Mouse (Mus musculus): ENCODE results near the gene Triap1. TPM values are rescaled to one million over a fixed set of nuclear protein-coding genes. Genes with fewer than 3 reads are reported as not detected.

Gene Triap1
- total and polyA plus RNA-seq, 3 experiments = 31.8 to 38.2 (median 33.7) TPM

- TF ChIP-seq E2F4 (IDR thresholded peaks at IDR 0.05; ENCODE audit: insufficient replicate concordance, low read depth, low read length) (no peak), ZKSCAN1 (IDR thresholded peaks at IDR 0.05; ENCODE audit: borderline replicate concordance, low read depth, low read length) (no peak), CHD2 (IDR thresholded peaks at IDR 0.05; ENCODE audit: low read length) (no peak), RCOR1 (conservative IDR thresholded peaks at IDR 0.05; ENCODE audit: low read depth, low read length) (no peak), JUND (conservative IDR thresholded peaks at IDR 0.05; ENCODE audit: low read depth, low read length) (no peak), USF1 (IDR thresholded peaks at IDR 0.05; ENCODE audit: low read depth, low read length) (no peak), EP300 (IDR thresholded peaks at IDR 0.05; ENCODE audit: low read length) (no peak), UBTF (IDR thresholded peaks at IDR 0.05; ENCODE audit: low read depth, low read length) (no peak), IRF4 (IDR thresholded peaks at IDR 0.05; ENCODE audit: low read depth, low read length) (no peak), GABPA (IDR thresholded peaks at IDR 0.05; ENCODE audit: insufficient replicate concordance, low read depth, low read length) (no peak), POLR2A (IDR thresholded peaks at IDR 0.05; ENCODE audit: low read depth, low read length) (no peak), JUN (IDR thresholded peaks at IDR 0.05; ENCODE audit: insufficient read depth, low read depth, low read length) (no peak), KAT2A (IDR thresholded peaks at IDR 0.05; ENCODE audit: insufficient replicate concordance, low read length) (no peak), ZNF384 (IDR thresholded peaks at IDR 0.05; ENCODE audit: low read depth, low read length) (no peak), ETS1 (conservative IDR thresholded peaks at IDR 0.05; ENCODE audit: low read depth, low read length) (no peak), BHLHE40 (IDR thresholded peaks at IDR 0.05; ENCODE audit: low read depth, low read length) (no peak)
Observed at GRCm38 (mm10) chr5:115355070-115355469, 14.0 kb downstream of the Triap1 start.

GRCm38 (mm10) chr5:115358872-115359271 lies 17.8 kb downstream of the Triap1 start:
- dilution Hi-C loops (cut with MboI; ENCODE audit: extremely low pct_ligation_motif_present, extremely low pct_unique_long_range_greater_than_20kb, low sequenced_read_pairs) = no loop called here
- Histone ChIP-seq H3K9ac (ENCODE audit: insufficient read depth, low read depth) (peak overlapping the region; percentile 88), H3K4me1 (ENCODE audit: control insufficient read depth in 1 of 2, insufficient read depth in 2 of 2) (peaks cover 8 to 12% of the 10 kb centered on the region in 2 experiments), H3K27ac (ENCODE audit: insufficient read depth, low read depth) (no peak overlapping the region), H3K9me3 (replicated peaks; ENCODE audit: low read length) (no peaks in the 10 kb centered on the region), H3K4me2 (ENCODE audit: insufficient read depth, low read depth, poor library complexity, severe bottlenecking) (peak overlapping the region; percentile 97), H3K4me3 (replicated peaks in 1 of 3; ENCODE audit: low read depth in 2 of 3, low read length in 2 of 3, poor library complexity in 1 of 3) (peak overlapping the region; percentile 68 to 76 (median 74)), H3K36me3 (replicated peaks in 1 of 2; ENCODE audit: control insufficient read depth in 1 of 2, insufficient read depth in 1 of 2, low read length in 1 of 2) (peaks cover 2 to 16% of the 10 kb centered on the region in 2 experiments), H3K27me3 (replicated peaks) (no peaks in the 10 kb centered on the region), H3K79me2 (replicated peaks; ENCODE audit: control insufficient read depth, extremely low read depth, insufficient read depth, poor library complexity, severe bottlenecking) (peaks cover 10% of the 10 kb centered on the region)
- in situ Hi-C loops (cut with MboI; ENCODE audit: low pct_ligation_motif_present, low pct_unique_long_range_greater_than_20kb, low sequenced_read_pairs) = no loop called here
- DNase-seq (ENCODE audit: extremely low read depth) = peak; percentile 83
- peak; percentile 85 for TF ChIP-seq RAD21 (IDR thresholded peaks at IDR 0.05; ENCODE audit: low read depth, low read length)
- TF ChIP-seq ZMIZ1 (IDR thresholded peaks at IDR 0.05; ENCODE audit: low read depth, low read length) = no peak
- TF ChIP-seq HCFC1 (IDR thresholded peaks at IDR 0.05; ENCODE audit: low read depth, low read length) = no peak
- TF ChIP-seq SIN3A (IDR thresholded peaks at IDR 0.05; ENCODE audit: low read length) = peak; percentile 76
- TF ChIP-seq ZKSCAN1 (IDR thresholded peaks at IDR 0.05; ENCODE audit: borderline replicate concordance, low read depth, low read length) = no peak
- TF ChIP-seq MXI1 (IDR thresholded peaks at IDR 0.05; ENCODE audit: low read depth, low read length) = peak; percentile 80; the same call in 1 of the 2 replicates
- no peak for TF ChIP-seq UBTF (IDR thresholded peaks at IDR 0.05; ENCODE audit: low read depth, low read length)
- 0 out of 2 replicates have a peak, but pooled peaks have one; percentile 26 for TF ChIP-seq TBP (conservative IDR thresholded peaks at IDR 0.05; ENCODE audit: low read depth, low read length)
- peak; percentile 32; the same call in 1 of the 2 replicates for TF ChIP-seq BHLHE40 (IDR thresholded peaks at IDR 0.05; ENCODE audit: low read depth, low read length)
- no peak for TF ChIP-seq MEF2A (IDR thresholded peaks at IDR 0.05; ENCODE audit: borderline replicate concordance, low read depth, low read length)
- peak; percentile 58; the same call in 1 of the 2 replicates for TF ChIP-seq IRF4 (IDR thresholded peaks at IDR 0.05; ENCODE audit: low read depth, low read length)
- TF ChIP-seq POLR2AphosphoS2 (IDR thresholded peaks at IDR 0.05; ENCODE audit: low read depth, low read length) = no peak
- TF ChIP-seq TCF12 (IDR thresholded peaks at IDR 0.05; ENCODE audit: low read depth, low read length) = peak; percentile 62; the same call in 1 of the 2 replicates
- no peak for TF ChIP-seq CHD2 (IDR thresholded peaks at IDR 0.05; ENCODE audit: low read length)
- no peak for TF ChIP-seq ETS1 (conservative IDR thresholded peaks at IDR 0.05; ENCODE audit: low read depth, low read length)
- peak; percentile 69 for TF ChIP-seq POLR2A (IDR thresholded peaks at IDR 0.05; ENCODE audit: low read depth, low read length)
- TF ChIP-seq NELFE (IDR thresholded peaks at IDR 0.05; ENCODE audit: low read depth, low read length) = peak; percentile 29; the same call in 1 of the 2 replicates
- peak; percentile 79 to 95 for TF ChIP-seq CTCF (conservative IDR thresholded peaks at IDR 0.05 in 1 of 2, IDR thresholded peaks at IDR 0.05 in 1 of 2; ENCODE audit: low read depth in 2 of 2, low read length in 2 of 2)
- TF ChIP-seq NRF1 (IDR thresholded peaks at IDR 0.05; ENCODE audit: low read depth, low read length) = no peak
- peak; percentile 63 for TF ChIP-seq MAX (IDR thresholded peaks at IDR 0.05; ENCODE audit: low read length)
- TF ChIP-seq SMC3 (IDR thresholded peaks at IDR 0.05; ENCODE audit: low read depth, low read length) = peak; percentile 92
- no peak for TF ChIP-seq CHD1 (IDR thresholded peaks at IDR 0.05; ENCODE audit: low read depth, low read length)
- peak; percentile 39 for TF ChIP-seq ZC3H11A (IDR thresholded peaks at IDR 0.05; ENCODE audit: low read depth, low read length)
- no peak for TF ChIP-seq RCOR1 (conservative IDR thresholded peaks at IDR 0.05; ENCODE audit: low read depth, low read length)

More at GRCm38 (mm10) chr5:115355070-115355469, 14.0 kb downstream of the Triap1 start:
- H3K27me3 ChIP-seq (replicated peaks) = no peaks in the 10 kb centered on the region
- no peaks in the 10 kb centered on the region for H3K36me3 ChIP-seq (replicated peaks in 1 of 2; ENCODE audit: control insufficient read depth in 1 of 2, insufficient read depth in 1 of 2, low read length in 1 of 2)
- H3K4me1 ChIP-seq (ENCODE audit: control insufficient read depth in 1 of 2, insufficient read depth in 2 of 2) = peaks cover 3 to 8% of the 10 kb centered on the region in 2 experiments; a peak in 3 of 4 replicates
- H3K9me3 ChIP-seq (replicated peaks; ENCODE audit: low read length) = peaks cover 4% of the 10 kb centered on the region
- in situ Hi-C loops (cut with MboI; ENCODE audit: low pct_ligation_motif_present, low pct_unique_long_range_greater_than_20kb, low sequenced_read_pairs) = no loop called here
- peaks cover 6% of the 10 kb centered on the region for H3K79me2 ChIP-seq (replicated peaks; ENCODE audit: control insufficient read depth, extremely low read depth, insufficient read depth, poor library complexity, severe bottlenecking)
- H3K9ac ChIP-seq (ENCODE audit: insufficient read depth, low read depth) = no peak overlapping the region
- no peak for DNase-seq (ENCODE audit: extremely low read depth)
- dilution Hi-C loops (cut with MboI; ENCODE audit: extremely low pct_ligation_motif_present, extremely low pct_unique_long_range_greater_than_20kb, low sequenced_read_pairs) = no loop called here
- no peak overlapping the region for H3K4me3 ChIP-seq (replicated peaks in 1 of 3; ENCODE audit: low read depth in 2 of 3, low read length in 2 of 3, poor library complexity in 1 of 3)
- peak overlapping the region; percentile 80 for H3K4me2 ChIP-seq (ENCODE audit: insufficient read depth, low read depth, poor library complexity, severe bottlenecking)
- H3K27ac ChIP-seq (ENCODE audit: insufficient read depth, low read depth) = no peak overlapping the region

Data from CH12.LX (cell line).